Mouse (Mus musculus) left cerebral cortex, postnatal 36 days (tissue): ENCODE measurements around the gene Pcsk7. TPM values are rescaled to one million over a fixed set of nuclear protein-coding genes. Genes with fewer than 3 reads are reported as not detected.
A peak's percentile ranks its signal among the peaks of the same experiment; 100 is the strongest.

Experiments used
- DNase-seq, 2 experiments: peaks; one replicate each; pipeline ENCODE4 v3.0.0; 2021 to 2022; ENCODE audit warnings: low spot score in 2 of 2, mixed read lengths in 1 of 2
- intact Hi-C: fragments of 180-260 bp; cut with DNase I; formaldehyde crosslinking; loops from one replicate; pipeline ENCODE4 v1.15.1; 2025
- total RNA-seq, 2 experiments: library from RNA; stranded (reverse); gene quantifications; 2 replicates each; pipeline ENCODE4 v1.2.3; 2021

The Pcsk7 gene
- total RNA-seq, 2 experiments from 2014 or later: 19.1 to 28.9 TPM

DNA sequence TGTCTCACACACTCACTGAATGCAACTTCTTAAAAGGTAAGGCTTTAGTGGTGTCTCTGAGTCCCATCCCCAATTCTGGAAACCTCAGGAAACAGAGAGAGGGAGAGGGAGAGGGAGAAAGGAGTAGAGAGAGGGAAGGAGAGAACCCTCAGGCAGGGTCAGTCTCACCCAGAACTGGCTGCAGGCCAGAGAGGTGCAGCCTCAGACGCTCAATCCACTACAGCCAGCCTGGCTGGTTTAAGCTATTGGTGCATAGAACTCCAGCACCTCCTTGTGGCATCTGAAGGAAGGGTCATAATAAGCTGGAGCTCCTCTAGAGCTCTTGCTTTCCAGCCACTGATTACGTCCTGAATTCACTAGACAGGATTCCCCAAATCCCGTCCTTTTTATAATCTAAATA is 30.6 kb downstream of the Pcsk7 start:
- intact Hi-C loops: no loop called here
- peak; percentile 27 to 39 for DNase-seq

DNA sequence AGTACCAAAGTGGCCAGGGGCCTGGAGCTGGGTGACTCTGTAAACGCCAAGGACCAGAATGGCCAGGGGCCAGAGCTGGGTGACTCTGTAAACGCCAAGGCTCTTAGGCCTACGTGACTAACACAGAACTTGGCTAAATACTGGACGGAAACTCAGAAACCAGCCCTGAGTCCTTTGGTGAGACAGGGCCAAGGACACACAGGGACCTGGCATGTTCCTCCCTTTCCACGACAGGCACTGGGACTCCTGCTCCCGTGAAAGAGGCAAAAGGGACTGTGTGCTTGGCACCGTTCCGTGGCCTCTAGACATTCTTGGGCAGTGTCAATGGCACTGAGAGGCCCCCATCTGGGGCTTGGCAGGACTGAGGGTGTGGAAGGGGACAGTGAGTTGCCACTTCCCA is 31.8 kb downstream of the Pcsk7 start:
- intact Hi-C loops: no loop called here
- no peak for DNase-seq

DNA sequence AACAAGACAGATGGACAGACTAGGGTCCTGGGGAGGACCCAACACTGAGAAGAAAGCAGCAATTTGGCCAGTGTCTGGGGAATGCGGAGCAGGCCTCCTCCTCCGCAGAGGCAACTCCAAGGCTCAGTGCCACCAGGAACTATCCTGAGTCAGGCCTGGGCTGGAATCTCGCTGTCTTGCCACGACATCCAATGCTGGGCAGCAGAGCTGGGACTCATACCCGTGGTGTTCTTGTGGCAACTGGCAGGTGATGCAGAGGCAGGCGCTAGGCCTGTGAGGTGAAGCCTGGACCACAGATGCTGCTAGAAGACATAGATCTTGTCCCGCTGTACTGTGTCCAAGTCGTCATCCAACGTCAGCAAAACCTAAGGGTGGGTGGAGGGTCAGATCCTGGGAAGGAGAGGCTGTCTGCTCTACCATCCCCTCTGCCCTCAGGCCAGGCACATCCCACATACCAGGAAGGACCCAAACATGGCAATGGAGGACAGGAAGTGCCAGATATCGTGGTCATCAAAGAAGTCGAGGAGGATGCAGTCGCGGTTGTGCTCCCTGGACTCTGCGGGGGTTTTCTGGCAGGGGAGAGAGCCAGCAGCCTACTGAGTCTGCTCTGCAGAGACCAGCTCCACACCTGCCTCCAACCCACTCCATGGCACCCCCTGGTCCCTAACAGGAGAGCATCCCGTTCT is 32.8 kb downstream of the Pcsk7 start:
- intact Hi-C loops: no loop called here
- DNase-seq: no peak

DNA sequence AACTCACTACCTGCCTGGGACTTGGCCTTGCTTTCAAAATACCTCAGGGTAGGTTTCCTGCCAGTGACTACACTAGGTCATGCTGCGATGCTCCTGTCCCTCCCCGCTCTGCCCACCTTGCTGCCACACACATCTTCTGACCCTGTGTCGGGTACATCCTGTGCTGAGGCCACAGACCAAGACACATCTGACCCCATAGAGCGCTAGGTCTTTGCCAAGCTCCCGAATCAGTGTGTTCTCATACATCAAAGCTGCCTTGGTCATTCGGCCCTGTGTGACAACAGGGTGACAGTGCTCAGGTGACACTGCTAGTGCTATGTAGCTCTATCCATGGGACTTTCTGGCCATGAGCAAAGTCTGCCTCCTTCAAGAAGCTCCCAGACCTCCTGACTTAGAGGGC is 33.5 kb downstream of the Pcsk7 start:
- no peak for DNase-seq
- intact Hi-C loops: no loop called here

DNA sequence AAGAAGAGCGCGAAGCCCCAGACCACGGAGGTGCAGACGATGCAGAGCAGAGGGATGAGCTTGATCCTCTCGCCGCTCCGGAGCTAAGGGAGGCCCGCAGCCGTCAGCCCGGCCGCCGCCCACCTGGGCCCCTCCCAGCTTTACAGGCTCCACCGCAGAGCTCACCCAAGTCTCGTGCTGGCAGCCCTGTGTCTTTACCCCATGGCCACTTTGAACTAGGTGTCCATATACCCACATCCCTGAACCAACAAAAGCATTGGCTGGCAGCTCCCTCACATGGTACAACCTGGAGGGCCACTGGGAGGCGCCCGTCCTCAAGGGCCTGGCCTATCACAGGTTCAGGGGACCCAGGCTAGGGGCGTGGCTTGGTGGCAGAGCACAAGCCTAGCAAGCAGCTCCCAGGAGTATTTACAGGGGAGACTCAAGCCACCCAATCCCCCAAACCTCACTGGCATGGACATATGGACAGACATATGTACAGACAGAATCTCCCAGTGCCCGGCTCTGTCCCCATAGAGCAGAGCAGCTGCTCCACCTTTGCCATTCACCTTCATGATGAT is 35.1 kb downstream of the Pcsk7 start:
- intact Hi-C loops: no loop called here
- DNase-seq: no peak

DNA sequence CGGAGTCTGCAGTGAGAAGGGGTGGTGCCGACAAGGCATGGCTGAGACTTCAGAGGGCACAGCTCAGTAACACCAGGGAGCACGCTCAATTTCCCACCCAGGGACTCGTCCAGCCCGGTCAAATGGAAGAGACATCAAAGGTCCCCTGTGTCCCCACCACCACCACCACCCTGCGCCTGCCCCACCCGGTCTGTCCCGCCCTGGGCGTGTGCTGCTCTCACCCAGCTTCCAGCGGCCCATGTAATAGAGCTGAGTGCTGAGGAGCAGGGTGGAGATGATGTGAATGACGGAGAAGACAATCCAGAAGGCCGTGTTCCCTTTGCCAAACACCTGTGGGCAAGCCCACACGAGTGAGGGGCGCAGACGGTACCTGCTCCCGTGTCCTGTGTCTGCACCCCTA is 36.2 kb downstream of the Pcsk7 start:
- no peak for DNase-seq
- intact Hi-C loops: no loop called here

DNA sequence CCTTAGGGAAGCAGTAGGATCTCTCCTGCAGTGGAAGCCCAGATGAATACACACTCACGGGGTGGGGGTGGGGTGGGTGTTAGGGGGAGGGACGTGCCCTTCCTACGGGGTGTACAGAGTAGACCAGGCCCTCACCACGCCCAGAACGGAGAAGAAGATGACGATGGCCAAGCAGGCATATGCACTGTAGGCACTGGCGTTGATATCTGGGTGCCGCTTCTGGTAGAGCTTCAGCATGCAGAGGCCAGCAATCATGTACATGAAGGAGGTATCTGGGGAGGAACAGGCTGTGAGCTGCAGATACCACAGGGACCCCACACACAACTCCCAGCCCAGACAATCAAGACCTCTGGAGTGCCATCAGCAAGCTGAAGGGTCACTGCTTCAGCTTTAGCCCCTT is 36.6 kb downstream of the Pcsk7 start:
- no peak for DNase-seq
- intact Hi-C loops: no loop called here

DNA sequence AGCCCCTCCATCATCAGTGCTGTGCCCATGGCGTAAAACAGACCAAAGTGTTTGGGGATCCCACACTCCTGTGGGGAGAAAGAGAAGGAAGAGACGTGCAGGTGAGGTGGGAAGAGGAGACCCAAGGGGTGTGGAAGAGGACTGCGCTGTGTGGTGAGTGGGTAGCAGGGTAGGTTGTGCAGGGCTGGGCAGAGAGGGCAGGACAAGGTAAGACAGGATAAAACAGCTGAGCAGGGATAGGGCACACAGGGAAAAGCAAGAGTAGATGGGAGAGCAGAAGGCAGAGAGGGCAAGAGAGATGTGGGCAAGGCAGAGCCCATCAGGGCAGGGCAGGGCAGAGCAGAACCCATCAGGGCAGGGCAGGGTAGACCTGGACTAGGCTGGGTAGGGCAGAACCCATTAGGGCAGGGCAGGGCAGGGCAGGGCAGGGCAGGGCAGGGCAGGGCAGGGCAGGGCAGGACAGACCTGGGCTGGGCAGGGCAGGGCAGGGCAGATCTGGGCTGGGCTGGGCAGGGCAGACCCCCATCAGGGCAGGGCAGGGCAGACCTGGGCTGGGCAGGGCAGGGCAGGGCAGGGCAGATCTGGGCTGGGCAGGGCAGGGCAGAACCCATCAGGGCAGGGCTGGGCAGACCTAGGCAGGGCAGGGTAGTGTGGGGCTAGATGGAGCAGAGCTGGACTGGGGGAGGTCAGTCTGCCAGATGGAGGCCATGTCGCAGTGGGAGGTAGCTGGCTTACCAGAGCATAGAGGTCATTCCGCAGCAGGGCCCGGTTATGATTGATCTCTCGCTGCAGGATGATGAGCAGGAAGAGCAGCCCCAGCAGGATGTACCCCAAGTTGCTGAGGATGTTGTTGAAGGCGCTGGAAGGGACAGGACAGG is 37.6 kb downstream of the Pcsk7 start:
- DNase-seq: no peak
- intact Hi-C loops: no loop called here

DNA sequence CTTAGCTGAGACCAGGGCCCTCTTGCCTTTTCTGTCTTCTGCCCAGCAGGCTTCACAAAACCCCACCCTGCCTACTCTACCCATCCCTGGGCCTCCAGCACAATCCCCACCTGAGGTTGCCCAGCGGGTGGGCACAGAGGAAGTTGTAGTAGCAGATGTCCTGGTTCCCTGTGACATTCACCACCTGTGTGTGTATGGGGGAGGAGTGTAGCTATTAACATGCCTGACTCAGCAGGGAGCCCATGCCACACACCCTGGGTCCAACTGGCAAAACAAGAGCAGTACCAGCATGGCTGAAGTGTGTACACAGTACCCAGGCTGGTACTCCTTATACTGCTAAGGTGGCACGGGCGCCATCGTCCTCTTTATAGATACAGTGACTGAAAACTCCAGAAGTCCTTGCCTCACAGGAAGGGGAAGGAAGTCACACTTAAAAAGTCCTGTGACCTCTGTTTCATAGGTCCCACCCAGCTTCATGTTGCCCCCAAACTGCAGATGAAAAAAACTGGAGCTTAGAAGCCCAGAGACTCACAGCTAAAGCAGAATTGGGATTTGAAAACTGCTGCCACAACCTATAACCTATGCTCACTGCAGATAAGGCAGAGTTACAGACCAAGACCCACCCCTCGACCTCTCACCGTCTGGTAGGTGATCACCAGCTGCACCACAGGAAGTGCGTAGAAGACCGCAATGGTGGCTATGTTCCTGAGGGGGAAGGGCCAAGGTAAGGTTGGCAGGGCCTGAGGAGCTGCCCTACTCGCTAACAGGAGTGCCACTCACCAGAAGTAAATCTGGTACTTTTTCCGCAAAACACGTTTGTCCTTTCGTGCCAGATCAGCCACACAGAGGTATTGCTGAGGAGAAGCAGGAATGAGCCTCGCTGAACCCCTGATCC is 38.5 kb downstream of the Pcsk7 start:
- DNase-seq: no peak
- intact Hi-C loops: no loop called here

DNA sequence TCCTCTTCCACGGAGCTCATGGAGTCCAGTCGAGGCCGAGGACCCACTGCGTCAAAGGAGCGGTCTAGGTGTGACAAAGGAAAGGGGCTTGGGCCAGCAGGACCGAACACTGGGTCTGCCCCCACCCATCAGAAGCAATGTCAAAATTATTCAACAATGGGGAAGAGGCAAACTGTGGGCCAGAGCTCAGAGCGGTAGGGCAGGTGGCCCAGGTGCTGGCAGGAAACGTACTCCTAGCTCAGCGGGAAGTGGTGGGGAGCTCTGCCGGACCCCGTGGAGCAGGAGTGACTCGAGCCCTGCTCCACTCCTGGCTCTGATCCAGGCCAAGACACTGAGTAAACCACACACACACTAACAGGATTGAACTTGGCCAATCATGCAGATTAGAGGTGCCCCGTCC is 39.4 kb downstream of the Pcsk7 start:
- intact Hi-C loops: no loop called here
- no peak for DNase-seq

DNA sequence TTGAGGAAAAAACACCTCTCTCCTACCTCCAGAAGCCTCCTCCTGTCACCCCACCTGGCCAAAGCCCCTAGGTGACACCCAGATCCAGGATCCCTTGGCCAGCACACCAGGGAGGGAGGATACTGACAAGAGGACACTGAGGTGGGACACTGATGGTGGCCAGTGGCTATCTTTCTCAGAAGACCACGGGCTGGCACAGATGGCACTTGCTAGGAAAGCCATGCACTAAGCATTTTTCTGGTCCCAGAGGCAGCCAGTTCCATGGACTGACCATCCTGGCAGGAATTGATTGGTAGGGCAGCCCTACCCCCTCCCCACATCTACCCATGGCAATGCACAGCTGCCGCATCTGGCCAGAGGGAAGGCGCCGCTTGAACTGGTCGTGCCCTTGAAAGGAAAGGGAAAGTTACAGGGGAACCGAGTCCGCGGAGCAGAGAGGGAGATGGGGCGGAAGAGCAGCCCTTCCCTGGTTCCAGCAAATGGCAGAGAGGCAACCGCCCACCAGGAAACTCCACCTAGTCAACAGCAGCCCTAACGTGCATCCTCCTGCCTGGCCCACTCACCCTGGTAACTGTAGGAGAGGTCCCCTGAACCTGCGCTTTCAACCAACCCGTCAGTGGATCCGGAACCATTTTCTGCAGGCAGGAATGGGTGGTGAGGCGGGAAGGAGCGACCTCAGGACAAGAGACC is 40.0 kb downstream of the Pcsk7 start:
- DNase-seq: no peak

DNA sequence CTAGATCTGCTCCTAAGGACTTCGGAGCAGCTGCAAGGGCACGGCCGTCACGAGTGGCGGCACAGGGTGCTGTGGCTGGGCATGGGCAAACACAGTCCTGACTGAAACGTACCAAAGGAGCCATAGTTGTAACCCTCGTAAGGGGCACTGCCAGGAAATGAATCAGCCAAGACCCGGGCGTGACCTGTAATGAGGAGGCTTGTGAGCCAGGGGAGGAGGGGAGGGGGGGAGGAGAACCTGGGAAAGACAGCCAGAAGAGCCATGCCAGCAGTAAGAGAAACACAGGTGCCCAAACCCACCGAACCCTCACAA is 40.5 kb downstream of the Pcsk7 start:
- intact Hi-C loops: no loop called here
- DNase-seq: no peak

More for the DNA sequence above, 40.0 kb downstream of the Pcsk7 start:
- intact Hi-C loops: no loop called here

DNA sequence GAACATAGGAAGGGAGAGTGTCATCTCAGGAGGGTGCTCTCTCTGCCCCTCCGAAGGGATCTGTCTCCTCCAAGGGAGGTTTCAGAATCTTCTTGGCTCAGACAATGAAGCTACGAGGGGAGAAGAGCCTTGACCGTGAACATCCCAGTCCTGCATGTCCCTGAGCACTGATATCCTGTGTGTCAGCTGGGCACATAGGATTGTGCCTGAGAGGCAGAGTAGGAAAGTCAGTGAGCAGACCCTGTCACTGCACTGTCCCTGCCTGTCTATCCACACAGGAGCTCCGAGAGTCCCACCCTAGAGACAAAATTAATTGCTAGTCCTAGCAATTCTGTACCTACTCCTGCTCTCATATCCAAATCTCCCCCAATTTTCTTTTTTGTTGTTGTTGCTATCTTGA is 45.8 kb downstream of the Pcsk7 start:
- no peak for DNase-seq
- intact Hi-C loops: no loop called here

DNA sequence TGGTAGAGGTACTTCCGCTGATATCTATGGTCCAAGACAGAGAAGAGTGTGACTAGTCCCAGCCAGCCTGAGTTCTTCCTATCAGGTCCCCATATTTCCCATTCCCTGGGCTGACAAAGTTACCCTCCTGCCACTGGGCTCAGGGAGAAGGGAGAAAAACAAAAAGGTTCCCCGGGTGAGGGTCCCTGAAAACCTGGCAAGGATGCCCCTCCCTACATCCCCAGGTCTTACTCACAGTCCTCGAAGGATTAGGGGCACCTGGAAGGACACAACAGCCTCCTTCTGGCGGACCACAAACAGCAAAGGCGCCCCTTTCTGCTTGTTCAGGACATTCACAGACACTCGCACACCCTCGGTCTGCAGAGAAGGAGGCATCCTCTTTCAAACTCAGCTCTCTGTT is 46.6 kb downstream of the Pcsk7 start:
- DNase-seq: no peak
- intact Hi-C loops: no loop called here

DNA sequence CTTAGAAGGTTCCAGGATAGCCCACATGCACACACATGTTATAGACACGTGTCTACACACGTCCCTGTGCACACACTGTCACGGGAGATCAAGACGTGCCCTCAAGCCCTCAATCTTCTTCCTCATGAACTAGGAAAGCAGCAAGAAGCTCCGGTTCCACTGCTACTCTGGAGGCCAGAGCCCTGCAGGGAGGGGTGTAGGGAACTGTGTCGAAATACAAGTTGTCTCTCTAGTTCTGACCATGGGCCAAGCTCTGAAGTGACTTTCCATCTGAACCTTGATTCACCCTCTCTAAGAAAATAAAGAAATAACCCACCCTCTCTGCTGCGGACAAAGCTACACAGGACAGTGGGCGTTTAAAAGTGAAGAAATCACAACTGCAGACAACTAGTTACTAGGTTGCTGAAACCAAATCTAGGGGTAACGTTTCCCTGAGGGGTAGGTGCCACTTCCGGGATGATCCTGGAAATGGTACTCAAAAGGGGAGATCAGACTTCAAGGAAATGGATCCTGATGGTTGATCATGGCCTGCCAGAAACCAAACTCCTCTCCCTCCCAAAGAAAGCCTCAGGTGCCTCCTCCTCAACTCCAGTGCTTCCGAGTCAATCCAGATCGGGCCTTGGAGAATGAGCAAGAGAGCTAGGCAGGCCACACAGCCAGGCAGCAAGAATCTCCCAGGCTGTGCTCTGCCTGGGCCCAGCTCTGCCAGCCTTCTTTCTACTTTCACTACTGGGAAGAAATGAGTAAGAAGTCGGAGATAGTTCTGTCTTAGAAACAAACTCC is 47.4 kb downstream of the Pcsk7 start:
- intact Hi-C loops: loop anchor here (2.0 kb wide), 1 partner anchor 47 kb away; the partner anchor contains the start of genes Pcsk7 and Rnf214

DNA sequence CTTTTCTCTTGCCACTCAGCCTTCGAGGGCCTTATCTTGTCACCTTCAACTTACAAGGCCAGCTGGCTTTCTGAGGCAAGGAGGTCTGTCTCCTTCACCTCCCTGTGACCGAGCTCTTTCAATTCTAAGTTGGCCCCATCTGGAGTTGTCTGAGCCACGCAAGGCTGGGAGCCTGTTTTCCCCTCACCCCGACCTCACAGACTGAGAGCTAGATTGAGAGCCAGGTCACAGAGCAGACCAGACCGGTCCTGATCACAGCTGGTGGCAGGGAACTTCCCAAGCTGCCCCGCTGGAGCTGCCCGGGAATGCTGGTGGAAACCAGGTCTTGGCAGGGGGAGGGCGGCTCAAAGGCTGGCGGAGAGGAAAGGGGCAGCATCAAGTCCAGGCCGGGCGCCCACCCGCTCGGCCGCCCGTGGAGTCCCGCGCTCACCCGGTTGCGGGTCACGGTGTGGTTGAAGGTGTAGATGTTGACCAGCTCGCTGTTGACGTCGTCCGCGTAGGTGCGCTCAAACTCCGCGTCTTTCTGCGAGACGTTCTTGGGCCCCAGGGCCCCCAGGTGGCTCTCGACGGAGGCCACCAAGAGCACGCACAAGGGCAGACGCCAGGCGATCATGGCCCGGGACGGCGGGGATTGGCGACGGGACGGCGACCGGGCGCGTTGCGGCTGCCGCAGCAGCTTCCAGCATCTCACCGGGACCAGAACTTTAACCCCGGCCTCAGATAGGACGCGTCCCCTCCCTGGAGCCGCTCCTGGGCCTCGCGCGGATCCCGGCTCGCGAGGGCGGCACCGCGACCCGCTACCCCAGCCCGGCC is 48.2 kb downstream of the Pcsk7 start:
- intact Hi-C loops: loop anchor here (2.0 kb wide), 1 partner anchor 48 kb away; the partner anchor contains the start of genes Pcsk7 and Rnf214
- DNase-seq: peak in 1 of 2 experiments; percentile 62

More for the DNA sequence above, 47.4 kb downstream of the Pcsk7 start:
- DNase-seq: no peak

DNA sequence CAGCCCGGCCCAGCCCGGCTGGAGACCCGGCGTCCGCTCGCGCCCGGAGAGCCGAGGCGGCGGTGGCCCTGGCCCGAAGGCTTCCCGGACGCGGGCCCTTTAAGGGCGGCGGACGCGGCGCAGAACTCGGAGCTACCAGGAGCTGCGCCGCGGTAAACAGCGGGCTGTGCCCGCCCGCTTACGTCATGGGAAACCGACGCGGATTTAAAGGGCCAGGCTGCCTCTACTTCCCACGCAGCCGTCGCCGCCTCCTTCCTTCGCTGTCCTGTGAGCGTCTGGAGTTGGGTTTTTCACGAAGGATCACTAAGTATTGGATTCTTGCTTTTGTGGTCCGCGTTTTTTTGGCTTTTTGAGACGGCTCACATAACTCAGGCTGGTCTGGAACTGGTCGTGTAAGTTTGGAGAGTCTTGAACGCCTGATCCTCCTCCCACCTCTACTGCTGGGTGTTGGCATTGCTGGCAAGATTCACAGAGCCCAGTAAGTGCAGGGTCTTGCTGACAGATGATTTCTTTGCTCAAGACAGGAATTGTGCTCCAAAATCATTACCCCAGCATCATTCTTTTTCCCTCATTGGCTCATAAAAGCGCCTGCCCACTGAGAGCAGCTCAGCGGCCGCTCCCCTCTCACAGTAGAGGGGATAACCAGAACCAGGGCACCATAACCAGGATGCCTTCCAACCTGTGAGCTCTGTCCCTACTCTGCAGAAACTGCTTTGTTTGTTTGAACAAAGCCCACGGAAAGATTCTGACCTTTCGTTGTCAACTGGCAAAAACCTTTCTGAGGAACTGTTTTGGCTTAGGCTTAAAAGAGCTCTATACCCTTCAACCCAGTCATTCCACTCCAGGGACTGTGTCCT is 49.0 kb downstream of the Pcsk7 start, which contains the start of gene Sidt2:
Sidt2 (minus strand) TSS at position 152 of the 857 bp plus-strand sequence.
- peak; percentile 90 to 91 for DNase-seq
- intact Hi-C loops: loop anchor here (2.0 kb wide), 1 partner anchor 49 kb away; the partner anchor contains the start of genes Pcsk7 and Rnf214
